Mouse (Mus musculus) gastrocnemius, postnatal 14 days (tissue): ENCODE results near the gene Tbc1d25. TPM values are rescaled to one million over a fixed set of nuclear protein-coding genes. Genes with fewer than 3 reads are reported as not detected.

ENCODE experiments used
- DNase-seq: peaks from one replicate; pipeline ENCODE4 v3.0.0; 2021; ENCODE audit warnings: mixed read lengths
- intact Hi-C: fragments of 180-260 bp; cut with DNase I; formaldehyde crosslinking; loops from one replicate; pipeline ENCODE4 v1.15.1; 2025; ENCODE audit warnings: low total_unique reads
- long read RNA-seq, 2 experiments: library from polyadenylated mRNA; stranded (forward); transcript quantifications; one replicate each; pipeline ENCODE4 v2.0.0; 2021
- total RNA-seq, 2 experiments: library from RNA; stranded (reverse); gene quantifications; 2 replicates each; pipeline ENCODE4 v1.2.3; 2021

Tbc1d25 gene
- 1 to 10 TPM; 2.5 to 3.7 TPM for total RNA-seq
- long read RNA-seq, experiment 1, partial matches to known transcripts, result 0 of 2 reads
- long read RNA-seq, experiment 1, other reads (novel, unspliced or antisense), result 0 of 2 reads
- long read RNA-seq, experiment 2, partial matches to known transcripts, result 0 of 5 reads
- long read RNA-seq, experiment 2, other reads (novel, unspliced or antisense), result 1 of 5 reads

DNA sequence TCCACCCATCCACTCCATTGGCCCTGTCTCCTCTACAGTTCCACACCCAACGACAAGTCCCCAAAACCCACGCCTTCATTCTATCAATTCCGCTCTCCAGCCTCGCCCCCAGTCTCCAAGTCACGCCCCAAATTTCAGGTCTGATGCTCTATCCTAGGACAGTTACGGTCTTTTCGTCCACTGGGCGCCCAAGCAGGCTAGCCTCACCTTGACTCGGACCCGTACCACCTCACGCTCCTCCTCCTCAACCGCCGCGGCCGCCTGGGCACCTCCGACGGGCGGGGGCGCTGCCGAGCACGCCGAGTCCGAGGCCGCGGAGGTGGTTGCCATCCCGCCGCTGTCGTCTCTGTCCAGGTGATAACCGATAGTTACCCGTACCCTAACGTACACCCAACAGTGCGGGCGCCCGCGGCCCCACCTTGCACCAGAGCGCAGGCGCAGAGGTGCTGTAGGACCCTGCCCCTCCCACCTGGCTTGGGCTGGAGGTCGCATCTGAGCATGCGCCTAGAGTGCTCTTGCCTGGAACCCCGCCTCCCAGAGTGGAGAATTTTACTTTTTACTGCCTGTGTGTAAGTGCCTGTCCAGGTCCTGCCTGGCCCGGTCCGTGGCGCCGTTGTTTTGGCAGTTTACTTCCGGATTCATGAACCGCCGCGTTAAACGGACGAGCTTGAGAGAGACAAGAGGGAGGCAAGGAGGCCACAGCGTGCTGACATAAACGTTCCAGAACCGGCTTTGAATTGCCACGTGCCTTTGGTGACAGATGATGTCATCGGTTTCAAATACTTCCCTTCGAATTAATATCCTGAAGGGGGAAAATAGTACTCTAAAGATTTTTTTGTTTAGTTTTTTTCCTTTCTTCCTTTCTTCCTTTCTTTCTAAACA, at the start of gene Tbc1d25:
Gene Tbc1d25 (minus strand): TSS at position 678 of the 882 bp plus-strand sequence.
- intact Hi-C loops, result no loop called here
- DNase-seq, result peak; percentile 83

DNA sequence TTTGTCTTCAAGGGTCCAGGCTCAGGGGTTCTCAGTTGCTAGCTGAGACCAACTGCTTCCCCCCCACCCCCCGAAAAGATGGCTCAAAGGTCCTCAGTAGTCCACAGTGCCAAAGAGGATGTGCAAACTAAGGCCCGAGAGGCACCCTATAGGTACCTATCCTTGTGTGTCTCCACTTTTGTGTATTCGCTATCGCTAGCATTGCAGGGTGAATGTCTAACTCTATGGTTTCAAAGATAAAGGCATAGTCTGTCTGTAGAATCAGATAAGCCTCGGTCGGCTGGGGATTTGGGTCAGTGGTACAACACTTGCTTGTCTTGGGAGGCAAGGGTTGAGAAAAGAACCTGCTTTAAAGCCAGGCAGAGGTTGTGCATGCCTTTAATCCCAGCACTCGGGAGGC, 47.5 kb upstream of the Tbc1d25 start:
- no peak for DNase-seq
- intact Hi-C loops, result no loop called here

DNA sequence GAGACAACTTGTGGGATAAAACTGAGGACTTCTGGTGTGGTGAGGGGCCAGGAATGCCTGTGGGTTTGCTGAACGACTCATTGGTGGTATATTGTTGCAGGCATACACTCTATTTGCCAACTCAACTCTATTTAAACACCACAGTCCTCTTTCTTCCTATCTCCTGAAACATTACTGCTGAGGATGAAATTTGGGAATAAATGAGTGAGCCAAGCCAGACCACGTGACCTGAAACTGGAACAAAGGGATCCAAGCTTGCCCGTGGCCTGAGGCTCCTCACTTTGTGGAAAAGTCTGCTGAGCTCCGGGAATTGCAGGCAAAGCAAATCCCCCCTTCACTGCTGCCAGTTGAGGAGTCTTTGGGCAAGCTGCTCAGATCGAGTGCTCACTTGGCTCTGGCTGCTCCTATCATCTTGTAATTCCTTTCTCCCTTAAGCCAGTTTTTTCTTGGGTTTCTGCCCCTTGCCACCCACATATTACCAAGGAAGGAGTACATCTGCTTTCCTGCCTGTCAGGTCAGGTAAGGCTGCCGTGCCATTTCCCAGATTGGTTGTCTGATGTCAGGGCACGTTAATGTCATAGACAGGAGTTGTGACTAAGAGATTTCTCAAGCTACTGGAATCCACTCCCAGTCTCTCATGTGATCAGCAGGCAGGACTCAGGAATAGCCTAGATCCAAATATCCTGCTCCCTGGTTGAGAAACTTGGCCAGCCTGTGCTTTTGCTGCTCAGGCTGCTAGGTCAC, 46.9 kb upstream of the Tbc1d25 start:
- intact Hi-C loops, result no loop called here
- no peak for DNase-seq

DNA sequence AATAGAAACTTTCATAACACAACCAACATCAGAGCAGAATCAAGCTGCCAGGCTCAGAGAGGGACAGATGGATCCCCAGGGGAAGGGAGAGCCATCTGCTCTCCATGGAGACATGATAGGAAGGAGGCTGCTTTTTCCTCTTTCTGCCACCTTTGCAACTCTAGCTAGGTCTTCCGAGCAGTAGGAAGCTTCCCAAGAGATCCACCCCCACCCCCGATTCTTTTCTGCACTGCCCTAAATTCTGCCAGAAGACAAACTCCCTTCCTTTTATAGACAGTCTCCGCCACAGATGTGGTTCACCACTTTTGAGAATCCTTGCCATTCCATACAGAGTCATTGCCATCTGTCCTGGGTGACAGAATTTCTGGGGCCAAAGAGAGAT, 46.3 kb upstream of the Tbc1d25 start:
- intact Hi-C loops, result no loop called here
- no peak for DNase-seq

DNA sequence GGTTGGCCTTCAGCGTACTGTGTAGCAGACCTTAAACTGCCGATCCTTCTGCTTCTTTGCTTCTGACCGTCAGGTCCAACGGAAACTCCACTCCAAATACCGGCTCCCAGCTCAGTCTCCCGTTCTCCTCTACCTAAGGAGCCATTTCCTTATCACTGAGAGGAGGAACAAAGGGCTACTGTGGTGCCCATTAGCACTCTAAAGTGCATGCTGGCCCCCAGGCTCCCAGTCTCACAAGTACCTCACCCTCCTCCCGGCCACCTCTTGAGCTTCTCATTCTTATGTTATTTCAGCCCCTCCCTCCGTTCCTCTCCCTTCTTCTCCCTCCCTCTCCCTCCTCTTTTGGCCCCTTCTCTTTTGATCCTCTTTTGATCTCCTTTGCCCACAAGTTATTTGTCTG, 43.7 kb upstream of the Tbc1d25 start:
- DNase-seq, result no peak
- intact Hi-C loops, result no loop called here

DNA sequence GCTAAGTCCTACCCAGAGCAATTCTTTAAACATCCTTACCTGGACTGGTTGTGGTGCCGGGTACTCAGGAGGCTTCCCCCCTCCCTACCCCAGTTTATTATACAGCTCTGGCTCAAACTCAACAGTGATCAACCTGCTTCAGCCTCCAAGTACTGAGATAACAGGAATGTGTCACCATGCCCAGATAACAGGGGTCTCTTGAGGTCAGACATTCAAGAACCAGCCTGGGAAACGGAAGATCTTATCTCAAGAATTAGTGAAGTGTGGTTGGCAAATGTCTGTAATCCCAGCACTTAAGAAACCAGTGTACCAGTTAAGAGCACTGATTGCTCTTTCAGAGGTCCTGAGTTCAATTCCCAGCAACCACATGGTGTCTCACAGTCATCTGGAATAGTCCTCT, 42.1 kb upstream of the Tbc1d25 start:
- intact Hi-C loops, result no loop called here

DNA sequence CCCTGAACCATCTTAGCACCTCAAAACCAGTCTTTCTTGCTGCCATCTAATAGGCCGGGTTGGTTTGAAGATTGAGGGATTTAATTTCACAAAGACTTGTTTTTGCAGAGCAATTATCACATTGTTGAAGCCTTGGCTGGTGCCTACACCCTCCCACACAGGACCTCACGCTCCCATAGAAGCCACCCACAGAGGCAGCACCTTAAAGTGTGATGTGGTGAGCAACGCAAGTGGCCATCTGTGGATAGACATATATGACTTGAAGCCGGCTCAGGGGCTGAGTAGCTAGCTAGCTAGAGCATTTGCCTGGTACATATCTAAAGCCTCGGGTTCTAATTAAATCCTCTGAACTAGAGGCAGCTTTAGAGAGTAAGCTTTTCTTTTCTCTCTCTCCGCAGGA, 41.4 kb upstream of the Tbc1d25 start:
- intact Hi-C loops, result no loop called here
- no peak for DNase-seq

More for the DNA sequence above, 42.1 kb upstream of the Tbc1d25 start:
- no peak for DNase-seq

DNA sequence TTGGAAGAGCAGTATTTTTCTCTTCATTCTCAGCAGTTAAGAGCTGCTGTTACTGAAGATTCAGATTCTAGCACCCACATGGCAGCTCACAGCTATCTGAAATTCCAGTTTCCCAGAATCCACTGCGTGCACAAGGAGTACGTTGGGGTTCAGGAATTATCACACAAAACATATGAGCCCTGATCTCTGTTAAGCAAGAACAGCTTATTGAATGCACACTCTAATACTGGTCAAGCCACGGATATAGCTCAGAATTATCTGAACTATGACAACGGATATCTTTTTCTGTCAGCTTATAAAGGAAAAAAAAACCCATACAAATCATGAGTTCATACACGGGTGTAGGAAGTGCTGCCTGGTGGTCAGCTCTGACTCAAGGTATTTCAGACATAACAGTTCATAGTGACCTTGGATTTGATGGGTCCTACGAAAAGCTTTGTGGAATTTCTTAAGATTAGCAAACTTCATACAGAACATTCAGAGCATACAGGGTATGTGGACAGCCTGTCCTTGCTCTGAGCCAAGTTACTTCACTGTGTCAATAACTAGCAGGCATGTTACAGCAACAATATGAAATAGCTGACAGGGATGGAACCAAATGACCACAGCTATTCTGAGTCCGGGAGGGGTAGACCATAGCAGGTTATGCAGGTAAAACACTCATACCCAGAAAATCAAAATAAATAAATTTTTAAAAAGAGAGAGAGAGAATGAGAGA, 35.7 kb upstream of the Tbc1d25 start:
- DNase-seq, result no peak
- intact Hi-C loops, result no loop called here

DNA sequence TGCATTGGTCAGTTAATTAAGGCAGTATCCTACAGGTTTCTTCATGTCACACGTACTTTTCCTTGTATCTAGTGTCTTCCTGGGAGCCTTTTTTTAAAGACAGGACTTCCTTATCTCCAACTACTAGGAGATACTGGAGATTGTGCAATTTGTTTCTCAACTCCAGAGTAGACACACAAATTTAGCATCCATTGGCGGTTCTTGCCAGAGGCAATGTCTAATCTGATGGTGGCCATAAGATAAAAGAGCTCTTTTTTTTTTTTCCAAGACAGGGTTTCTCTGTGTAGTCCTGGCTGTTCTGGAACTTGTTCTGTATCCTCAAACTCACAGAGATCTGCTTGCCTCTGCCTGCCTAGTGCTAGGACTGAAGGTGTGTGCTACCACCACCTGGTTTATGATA, 33.7 kb upstream of the Tbc1d25 start:
- intact Hi-C loops, result no loop called here
- no peak for DNase-seq

DNA sequence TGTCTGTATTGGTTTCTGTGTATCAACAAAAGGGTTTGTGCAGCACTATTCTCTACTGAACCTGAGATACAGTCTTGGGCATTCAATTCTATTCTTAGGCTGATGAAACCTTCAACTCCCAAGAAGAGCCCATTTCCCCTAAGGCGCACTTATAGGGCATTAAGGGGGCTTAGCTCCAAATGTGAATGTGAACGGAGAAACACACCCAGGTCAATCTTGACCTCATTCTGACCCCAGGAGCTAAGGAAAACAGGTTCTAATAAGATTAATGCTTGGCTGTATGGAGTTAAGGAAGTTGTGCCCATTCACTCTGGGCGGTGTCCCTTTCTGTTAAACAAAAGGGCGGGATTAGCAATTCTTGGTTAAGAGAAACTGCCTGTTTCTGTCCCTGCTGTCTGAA, 31.2 kb upstream of the Tbc1d25 start:
- intact Hi-C loops, result no loop called here
- DNase-seq, result no peak

DNA sequence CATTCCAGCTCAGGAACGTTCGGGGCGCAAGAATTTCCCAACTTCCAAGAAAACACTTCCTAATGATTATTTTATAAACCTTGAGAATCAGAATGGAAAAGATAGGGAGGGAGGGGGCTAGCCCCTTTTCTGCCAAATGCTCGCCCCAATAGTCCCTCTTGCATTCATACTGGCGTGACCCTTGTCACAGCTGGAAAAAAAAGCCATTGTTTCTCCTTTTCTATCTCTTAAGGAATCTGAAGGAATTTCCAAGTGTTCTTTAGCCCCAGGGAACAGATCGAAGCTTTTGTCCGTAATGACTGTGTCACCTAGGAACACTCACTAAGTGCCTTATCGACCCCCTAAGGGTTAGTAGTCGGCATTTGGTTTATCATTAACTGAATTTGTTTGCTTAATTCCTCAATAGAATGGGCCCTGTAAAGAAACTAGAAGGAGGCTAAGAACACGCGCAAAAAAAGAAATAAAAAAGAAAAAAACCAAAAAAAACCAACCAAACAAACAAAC, 30.8 kb upstream of the Tbc1d25 start:
- DNase-seq, result no peak
- intact Hi-C loops, result no loop called here

DNA sequence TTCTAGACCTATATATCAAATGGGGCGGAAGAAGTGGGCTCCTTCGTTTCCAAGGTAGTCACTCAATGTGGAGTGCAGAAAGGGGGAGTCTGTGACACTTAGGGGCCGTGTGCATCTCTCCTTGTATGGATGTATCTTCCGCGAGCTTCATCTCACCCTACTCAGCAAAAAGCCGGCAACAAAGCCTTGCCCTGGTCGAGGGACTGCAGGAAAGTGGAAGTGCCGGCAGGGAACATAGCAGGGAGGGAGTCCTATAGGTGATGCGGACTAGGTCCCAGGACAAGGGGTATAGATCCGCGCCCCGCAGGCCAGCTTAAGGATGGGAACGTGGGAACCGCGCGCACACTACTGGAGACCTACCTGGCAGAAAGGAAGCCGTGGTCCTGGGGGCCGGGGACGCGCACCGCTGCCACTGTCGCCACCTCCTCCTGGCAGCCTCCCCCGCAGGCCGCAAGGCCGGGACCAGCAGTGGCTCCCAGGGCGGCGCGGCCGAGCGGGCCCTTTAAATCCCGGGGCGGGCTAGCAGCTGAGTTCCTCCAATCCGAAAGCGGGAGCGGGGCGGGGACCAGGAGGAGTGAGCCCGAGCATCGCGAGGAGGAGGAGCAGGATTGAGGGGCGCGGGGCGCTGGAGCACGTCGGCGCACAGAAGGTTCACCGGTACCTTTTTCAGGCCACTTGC, 30.2 kb upstream of the Tbc1d25 start, which contains the start of gene Porcn:
Gene Porcn (minus strand): TSS at position 511 of the 679 bp plus-strand sequence.
- intact Hi-C loops, result no loop called here
- peak; percentile 85 for DNase-seq

DNA sequence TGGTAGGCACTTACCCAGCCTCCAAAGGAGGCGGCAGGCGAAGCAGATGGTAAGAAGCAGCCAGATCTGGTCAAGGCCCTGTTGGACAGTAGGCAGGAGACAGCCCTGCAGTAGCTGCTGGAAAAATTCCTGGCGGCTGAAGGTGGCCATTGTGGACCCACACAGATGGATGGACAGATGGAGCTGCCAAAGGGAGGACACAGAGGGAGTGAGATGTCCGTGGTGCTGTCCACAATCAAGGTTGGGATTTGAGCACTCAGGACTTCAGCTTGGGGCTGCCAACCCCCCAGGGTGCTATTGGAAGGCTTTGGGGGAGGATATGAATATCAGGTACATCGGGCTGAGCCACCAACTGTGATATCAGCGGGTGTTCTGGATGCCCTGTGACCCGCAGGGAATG, 29.6 kb upstream of the Tbc1d25 start:
- no peak for DNase-seq
- intact Hi-C loops, result no loop called here

DNA sequence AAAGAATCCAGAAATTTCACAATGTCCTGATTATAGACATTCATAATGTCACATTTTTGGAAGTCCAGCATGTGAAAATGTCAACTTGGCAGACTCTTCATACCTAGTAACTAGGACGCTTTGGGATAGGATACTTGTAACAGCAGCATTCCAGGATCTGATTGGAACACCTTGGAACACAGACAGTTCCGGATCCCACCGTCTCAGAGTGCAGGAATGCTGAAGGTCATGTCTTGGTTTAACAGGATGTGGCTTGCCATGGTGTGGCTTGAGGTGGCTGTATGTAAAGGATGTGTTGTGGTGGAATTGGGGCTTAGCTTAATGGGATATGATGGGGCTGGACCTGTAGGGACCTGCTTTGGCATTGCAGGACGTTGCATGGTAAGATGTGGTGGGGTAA, 29.1 kb upstream of the Tbc1d25 start:
- intact Hi-C loops, result no loop called here
- no peak for DNase-seq

DNA sequence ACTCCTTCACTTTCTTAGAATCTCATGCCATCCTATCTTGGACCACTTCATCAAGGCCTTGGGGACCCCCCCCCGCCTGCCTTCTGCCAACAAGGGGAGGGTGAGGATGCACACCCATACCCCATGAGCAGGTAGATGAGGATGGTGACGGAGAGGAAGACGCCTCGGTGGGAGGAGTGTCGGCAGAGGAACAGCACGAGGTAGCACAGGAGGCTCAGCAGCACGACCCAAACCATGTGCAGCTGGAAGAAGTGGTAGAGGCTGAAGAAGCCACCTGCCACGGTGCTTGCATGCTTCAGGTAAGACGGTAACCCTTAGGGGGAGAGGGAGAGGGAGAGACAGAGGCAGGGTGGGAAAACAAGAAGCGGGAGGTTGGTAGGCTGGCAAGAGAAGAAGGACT, 28.1 kb upstream of the Tbc1d25 start:
- DNase-seq, result no peak

DNA sequence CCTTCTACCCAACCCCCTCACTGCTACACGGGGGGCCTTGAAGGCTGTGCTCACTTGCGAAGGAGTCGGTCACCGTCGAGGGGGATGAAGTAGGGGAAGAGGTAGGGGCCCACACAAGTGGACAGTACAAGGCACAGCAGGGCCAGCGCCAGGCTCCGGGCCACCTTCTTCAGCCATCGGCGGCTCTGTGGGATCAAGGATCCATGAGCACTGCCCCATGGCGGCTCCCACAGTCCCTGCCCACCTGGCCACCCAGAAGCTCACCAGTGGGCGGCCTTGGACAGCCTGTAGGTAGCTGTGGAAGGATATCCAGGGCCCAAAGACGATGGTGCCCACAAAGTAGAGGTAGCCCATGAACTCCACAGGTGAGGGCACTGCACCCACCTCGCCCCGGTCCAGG, 27.1 kb upstream of the Tbc1d25 start:
- no peak for DNase-seq
- intact Hi-C loops, result no loop called here

More for the DNA sequence above, 28.1 kb upstream of the Tbc1d25 start:
- intact Hi-C loops, result no loop called here

DNA sequence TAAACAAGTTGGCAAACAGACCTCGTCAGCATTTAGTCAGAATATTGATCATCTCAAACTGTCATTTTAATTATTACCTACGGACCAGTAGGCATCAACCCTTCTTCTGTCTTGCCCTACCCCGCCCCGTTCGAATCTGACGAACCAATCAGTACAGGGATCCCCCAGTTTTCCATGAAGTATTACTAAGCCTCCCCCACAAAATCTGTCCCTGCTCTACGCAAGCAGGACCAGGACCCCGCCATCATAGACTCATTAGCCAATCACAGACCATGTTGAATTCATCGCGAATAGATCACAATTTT, 17.4 kb upstream of the Tbc1d25 start, which contains the start of gene Ebp:
Gene Ebp (minus strand): TSS at position 94 of the 305 bp plus-strand sequence.
- intact Hi-C loops, result no loop called here
- DNase-seq, result no peak

DNA sequence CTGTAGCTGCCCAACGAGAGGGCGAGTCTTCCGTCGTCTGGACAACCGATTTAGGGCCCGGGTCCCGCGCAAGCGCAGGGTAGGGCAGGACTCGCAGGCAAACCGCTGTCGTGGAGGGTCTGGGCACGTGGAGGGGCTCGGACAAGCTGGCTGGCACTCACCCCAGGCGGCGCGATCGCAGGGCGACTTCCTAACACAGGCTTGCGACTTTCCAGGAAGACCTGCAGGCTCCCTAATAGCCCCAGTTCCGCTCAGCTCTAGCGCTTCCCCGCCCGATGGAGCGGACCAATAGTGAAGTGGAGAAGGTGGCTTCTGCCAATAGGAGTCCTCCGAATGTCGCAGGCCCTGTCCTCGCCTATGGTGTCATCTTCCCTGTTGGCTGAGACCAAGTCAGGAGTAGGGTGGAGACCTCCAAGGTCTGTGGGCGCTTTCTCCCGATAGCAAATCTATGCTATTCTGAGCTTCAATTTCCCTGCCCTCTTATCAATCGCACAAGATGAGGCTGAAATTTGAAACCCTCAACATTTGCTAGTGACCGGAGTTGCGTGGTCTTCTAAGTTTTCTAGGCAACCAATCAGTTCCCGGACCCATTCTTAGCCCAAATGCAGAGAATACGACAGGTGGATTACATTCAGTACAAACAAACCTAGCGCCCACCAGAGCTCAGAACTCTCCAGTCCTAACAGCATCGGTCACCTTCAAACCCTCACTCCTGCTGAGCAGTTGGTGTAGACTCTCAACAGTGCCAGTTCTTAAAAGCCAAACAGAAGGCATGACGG, 16.8 kb upstream of the Tbc1d25 start:
- intact Hi-C loops, result no loop called here
- DNase-seq, result peak; percentile 76
